Mouse (Mus musculus) c-Kit-positive CD71-positive TER-119-negative erythroid progenitor cells, embryonic 14.5 days (primary cell): ENCODE results near the gene Gm4871.

Experiments used
- DNase-seq: peaks from one replicate; pipeline ENCODE4 v3.0.0-alpha.2; 2013; ENCODE audit warnings: low read depth

The Gm4871 gene

GRCm38 (mm10) chr5:144990481-144990880, 42.1 kb downstream of the Gm4871 start:
- no peak for DNase-seq

GRCm38 (mm10) chr5:144990051-144990450, 42.5 kb downstream of the Gm4871 start:
- DNase-seq, result no peak

GRCm38 (mm10) chr5:144989061-144989405, 43.5 kb downstream of the Gm4871 start:
- DNase-seq, result no peak

GRCm38 (mm10) chr5:144988340-144989060, 44.1 kb downstream of the Gm4871 start:
- DNase-seq, result no peak

GRCm38 (mm10) chr5:144987561-144987960, 45.0 kb downstream of the Gm4871 start:
- DNase-seq, result no peak

GRCm38 (mm10) chr5:144984839-144985238, 47.7 kb downstream of the Gm4871 start:
- no peak for DNase-seq

GRCm38 (mm10) chr5:144983227-144983626, 49.3 kb downstream of the Gm4871 start:
- DNase-seq, result no peak
